Mouse (Mus musculus): ENCODE measurements around the gene Itga10. TPM values are rescaled to one million over a fixed set of nuclear protein-coding genes. Genes with fewer than 3 reads are reported as not detected.
"Not testable (repeated sequence)": the region's sequence is repeated elsewhere in the genome, so short reads cannot be mapped to it uniquely, and the experiment has no call there.

Itga10 gene
- polyA plus RNA-seq, 1 experiment from 2014 or later: 8.1 TPM

GRCm38 (mm10) chr3:96600639-96601250 lies 44.6 kb upstream of the Itga10 start, which contains the start of gene Lix1l:
TSS of gene Lix1l (plus strand) at chr3:96601149.
- Histone ChIP-seq H3K4me2 (ENCODE audit: low read depth, low read length) (peak within 1 kb of the TSS; percentile 59), H3K4me3 (ENCODE audit: low read depth, low read length) (peak within 1 kb of the TSS; percentile 76), H3K27me3 (replicated peaks; ENCODE audit: control insufficient read depth, insufficient read depth, low read length) (peaks cover 1% of the 10 kb centered on the region), H3K9ac (ENCODE audit: low read depth, low read length) (peak within 1 kb of the TSS; percentile 89), H3K27ac (replicated peaks; ENCODE audit: low read depth, low read length) (peak within 1 kb of the TSS; percentile 97), H3K4me1 (ENCODE audit: control insufficient read depth, insufficient read depth, low read length) (peaks cover 31% of the 10 kb centered on the region), H3K9me3 (ENCODE audit: control insufficient read depth, low read length) (no peaks in the 10 kb centered on the region), H3K36me3 (ENCODE audit: control insufficient read depth, insufficient read depth, low read length) (no peaks in the 10 kb centered on the region)
- ATAC-seq (ENCODE audit: low read depth) (peak; percentile 96), DNase-seq (ENCODE audit: low spot score) (peak; percentile 99)
- WGBS: 1% methylated on average over 23 of the region's 27 CpGs

- Histone ChIP-seq H3K4me2 (ENCODE audit: low read depth, low read length) (peak overlapping the region; percentile 59), H3K9ac (ENCODE audit: low read depth, low read length) (peak overlapping the region; percentile 89), H3K9me3 (ENCODE audit: control insufficient read depth, low read length) (no peaks in the 10 kb centered on the region), H3K36me3 (ENCODE audit: control insufficient read depth, insufficient read depth, low read length) (no peaks in the 10 kb centered on the region), H3K27ac (replicated peaks; ENCODE audit: low read depth, low read length) (peak overlapping the region; percentile 97), H3K27me3 (replicated peaks; ENCODE audit: control insufficient read depth, insufficient read depth, low read length) (no peaks in the 10 kb centered on the region; the same call in 1 of the 2 replicates), H3K4me3 (ENCODE audit: low read depth, low read length) (peak overlapping the region; percentile 76), H3K4me1 (ENCODE audit: control insufficient read depth, insufficient read depth, low read length) (peaks cover 25% of the 10 kb centered on the region)
- DNase-seq (ENCODE audit: low spot score) (peak; percentile 91), ATAC-seq (ENCODE audit: low read depth) (peak; percentile 58)
- WGBS: 1% methylated on average over 19 of the region's 40 CpGs
Observed at GRCm38 (mm10) chr3:96601251-96601787, 44.1 kb upstream of the Itga10 start.

- peak overlapping the region; percentile 89 for H3K9ac ChIP-seq (ENCODE audit: low read depth, low read length)
- H3K4me2 ChIP-seq (ENCODE audit: low read depth, low read length): peak overlapping the region; percentile 59
- no peaks in the 10 kb centered on the region; the same call in 1 of the 2 replicates for H3K27me3 ChIP-seq (replicated peaks; ENCODE audit: control insufficient read depth, insufficient read depth, low read length)
- no peak for ATAC-seq (ENCODE audit: low read depth)
- H3K4me3 ChIP-seq (ENCODE audit: low read depth, low read length): peak overlapping the region; percentile 76
- H3K9me3 ChIP-seq (ENCODE audit: control insufficient read depth, low read length): no peaks in the 10 kb centered on the region
- 22% methylated on average over 10 of the region's 10 CpGs for WGBS
- no peaks in the 10 kb centered on the region for H3K36me3 ChIP-seq (ENCODE audit: control insufficient read depth, insufficient read depth, low read length)
- peak; percentile 49 for DNase-seq (ENCODE audit: low spot score)
- H3K27ac ChIP-seq (replicated peaks; ENCODE audit: low read depth, low read length): peak overlapping the region; percentile 97
- peaks cover 17% of the 10 kb centered on the region for H3K4me1 ChIP-seq (ENCODE audit: control insufficient read depth, insufficient read depth, low read length)
Observed at GRCm38 (mm10) chr3:96601941-96602703, 43.3 kb upstream of the Itga10 start.

GRCm38 (mm10) chr3:96602704-96603084 lies 42.7 kb upstream of the Itga10 start:
- WGBS: 31% methylated on average over 5 of the region's 5 CpGs
- Histone ChIP-seq H3K27me3 (replicated peaks; ENCODE audit: control insufficient read depth, insufficient read depth, low read length) (no peaks in the 10 kb centered on the region; the same call in 1 of the 2 replicates), H3K4me1 (ENCODE audit: control insufficient read depth, insufficient read depth, low read length) (peaks cover 15% of the 10 kb centered on the region), H3K9me3 (ENCODE audit: control insufficient read depth, low read length) (no peaks in the 10 kb centered on the region), H3K36me3 (ENCODE audit: control insufficient read depth, insufficient read depth, low read length) (no peaks in the 10 kb centered on the region), H3K4me2 (ENCODE audit: low read depth, low read length) (peak overlapping the region; percentile 59), H3K27ac (replicated peaks; ENCODE audit: low read depth, low read length) (peak overlapping the region; percentile 97), H3K4me3 (ENCODE audit: low read depth, low read length) (peak overlapping the region; percentile 76), H3K9ac (ENCODE audit: low read depth, low read length) (peak overlapping the region; percentile 89)
- DNase-seq (ENCODE audit: low spot score) (no peak), ATAC-seq (ENCODE audit: low read depth) (no peak)

- peak overlapping the region; percentile 89; the same call in 1 of the 2 replicates for H3K9ac ChIP-seq (ENCODE audit: low read depth, low read length)
- H3K4me2 ChIP-seq (ENCODE audit: low read depth, low read length): peak overlapping the region; percentile 59
- H3K9me3 ChIP-seq (ENCODE audit: control insufficient read depth, low read length): no peaks in the 10 kb centered on the region
- H3K27me3 ChIP-seq (replicated peaks; ENCODE audit: control insufficient read depth, insufficient read depth, low read length): no peaks in the 10 kb centered on the region; the same call in 1 of the 2 replicates
- DNase-seq (ENCODE audit: low spot score) (peak; percentile 80), ATAC-seq (ENCODE audit: low read depth) (no peak)
- no peaks in the 10 kb centered on the region for H3K36me3 ChIP-seq (ENCODE audit: control insufficient read depth, insufficient read depth, low read length)
- H3K27ac ChIP-seq (replicated peaks; ENCODE audit: low read depth, low read length): peak overlapping the region; percentile 97
- peaks cover 15% of the 10 kb centered on the region; the same call in 1 of the 2 replicates for H3K4me1 ChIP-seq (ENCODE audit: control insufficient read depth, insufficient read depth, low read length)
- 48% methylated on average over 5 of the region's 5 CpGs for WGBS
- peak overlapping the region; percentile 76 for H3K4me3 ChIP-seq (ENCODE audit: low read depth, low read length)
Observed at GRCm38 (mm10) chr3:96603311-96603710, 42.1 kb upstream of the Itga10 start.

GRCm38 (mm10) chr3:96606007-96606406 lies 39.4 kb upstream of the Itga10 start:
- not testable (repeated sequence) for H3K4me2 ChIP-seq (ENCODE audit: low read depth, low read length); H3K4me1 ChIP-seq (ENCODE audit: control insufficient read depth, insufficient read depth, low read length); H3K27ac ChIP-seq (replicated peaks; ENCODE audit: low read depth, low read length); H3K9me3 ChIP-seq (ENCODE audit: control insufficient read depth, low read length); H3K4me3 ChIP-seq (ENCODE audit: low read depth, low read length); DNase-seq (ENCODE audit: low spot score); H3K9ac ChIP-seq (ENCODE audit: low read depth, low read length); ATAC-seq (ENCODE audit: low read depth); H3K36me3 ChIP-seq (ENCODE audit: control insufficient read depth, insufficient read depth, low read length); H3K27me3 ChIP-seq (replicated peaks; ENCODE audit: control insufficient read depth, insufficient read depth, low read length)
- WGBS: 86% methylated on average over 3 of the region's 4 CpGs

- H3K4me3 ChIP-seq (ENCODE audit: low read depth, low read length): no peak overlapping the region
- H3K27ac ChIP-seq (replicated peaks; ENCODE audit: low read depth, low read length): no peak overlapping the region
- H3K4me2 ChIP-seq (ENCODE audit: low read depth, low read length): no peak overlapping the region
- H3K4me1 ChIP-seq (ENCODE audit: control insufficient read depth, insufficient read depth, low read length): peaks cover 2% of the 10 kb centered on the region; the same call in 1 of the 2 replicates
- H3K27me3 ChIP-seq (replicated peaks; ENCODE audit: control insufficient read depth, insufficient read depth, low read length): no peaks in the 10 kb centered on the region
- DNase-seq (ENCODE audit: low spot score) (no peak), ATAC-seq (ENCODE audit: low read depth) (no peak)
- H3K9ac ChIP-seq (ENCODE audit: low read depth, low read length): no peak overlapping the region
- no peaks in the 10 kb centered on the region for H3K9me3 ChIP-seq (ENCODE audit: control insufficient read depth, low read length)
- WGBS: 88% methylated on average over 4 of the region's 4 CpGs
- no peaks in the 10 kb centered on the region for H3K36me3 ChIP-seq (ENCODE audit: control insufficient read depth, insufficient read depth, low read length)
Observed at GRCm38 (mm10) chr3:96606618-96607017, 38.8 kb upstream of the Itga10 start.

- Histone ChIP-seq H3K4me3 (ENCODE audit: low read depth, low read length) (no peak overlapping the region), H3K9ac (ENCODE audit: low read depth, low read length) (no peak overlapping the region), H3K36me3 (ENCODE audit: control insufficient read depth, insufficient read depth, low read length) (peaks cover 64% of the 10 kb centered on the region), H3K4me2 (ENCODE audit: low read depth, low read length) (no peak overlapping the region), H3K9me3 (ENCODE audit: control insufficient read depth, low read length) (no peaks in the 10 kb centered on the region), H3K4me1 (ENCODE audit: control insufficient read depth, insufficient read depth, low read length) (no peaks in the 10 kb centered on the region; the same call in 1 of the 2 replicates), H3K27me3 (replicated peaks; ENCODE audit: control insufficient read depth, insufficient read depth, low read length) (no peaks in the 10 kb centered on the region), H3K27ac (replicated peaks; ENCODE audit: low read depth, low read length) (no peak overlapping the region)
- 72% methylated on average over 3 of the region's 3 CpGs for WGBS
- DNase-seq (ENCODE audit: low spot score) (peak; percentile 42), ATAC-seq (ENCODE audit: low read depth) (no peak)
Observed at GRCm38 (mm10) chr3:96617941-96618340, 27.4 kb upstream of the Itga10 start.

Measured in embryonic facial prominence, embryonic 14.5 days (tissue).